Mouse (Mus musculus) limb, embryonic 15.5 days (tissue): ENCODE measurements at regions not wholly inside any gene's neighbourhood (a gene's known extent, or its start where the extent isn't known, plus 50 kb on each side); places are given as distances from the start of the nearest gene placed in this dataset.
A peak's percentile ranks its signal among the peaks of the same experiment; 100 is the strongest.

ENCODE experiments used
- ATAC-seq: fragments of 200-750 bp; cut with Nextera tagmentation; 2 replicates; pipeline ENCODE4 v1.8.0; 2017; ENCODE audit warnings: low read depth, moderate TSS enrichment; ENCODE audit not compliant: insufficient number of reproducible peaks, low FRiP score, low TSS enrichment
- H3K27ac ChIP-seq: fragments of 300-500 bp; sonication (generic); 2 replicates; pipeline ENCODE4 v1.5.1; 2015; ENCODE audit warnings: moderate library complexity, mild to moderate bottlenecking, inconsistent platforms
- H3K27me3 ChIP-seq: fragments of 300-500 bp; sonication (generic); 2 replicates; pipeline ENCODE4 v1.6.1; 2015; ENCODE audit warnings: inconsistent platforms
- H3K36me3 ChIP-seq: fragments of 300-500 bp; sonication (generic); 2 replicates; pipeline ENCODE4 v1.6.1; 2015; ENCODE audit warnings: inconsistent platforms
- H3K4me1 ChIP-seq: fragments of 300-500 bp; sonication (generic); 2 replicates; pipeline ENCODE4 v1.6.1; 2015; ENCODE audit warnings: inconsistent platforms
- H3K4me2 ChIP-seq: fragments of 300-500 bp; sonication (generic); 2 replicates; pipeline ENCODE4 v1.6.1; 2015; ENCODE audit warnings: mild to moderate bottlenecking, inconsistent platforms
- H3K4me3 ChIP-seq: fragments of 300-500 bp; sonication (generic); 2 replicates; pipeline ENCODE4 v1.5.1; 2015; ENCODE audit warnings: mild to moderate bottlenecking, inconsistent platforms
- H3K9ac ChIP-seq: fragments of 300-500 bp; sonication (generic); 2 replicates; pipeline ENCODE4 v1.6.1; 2015; ENCODE audit warnings: inconsistent platforms
- H3K9me3 ChIP-seq: fragments of 300-500 bp; sonication (generic); 2 replicates; pipeline ENCODE4 v1.6.1; 2016; ENCODE audit warnings: inconsistent platforms
- WGBS: fragments of 180-500 bp; shearing (Covaris S2); methylation state at CpG from one replicate; pipeline ENCODE4 v1.1.7; 2015; 5-methylcytosine and 5-hydroxymethylcytosine counted together

GRCm38 (mm10) chr8:26288163-26288562 lies 168.8 kb downstream of the Gm45692 start:
- WGBS = 50% methylated on average over 4 of the region's 4 CpGs
- H3K9ac ChIP-seq = no peak overlapping the region

GRCm38 (mm10) chr8:26298066-26298804 lies 178.9 kb downstream of the Gm45692 start:
- Histone ChIP-seq H3K36me3 (no peaks in the 10 kb centered on the region), H3K4me1 (0 out of 2 replicates have a peak, but pooled peaks cover 4% of the 10 kb centered on the region), H3K4me2 (no peak overlapping the region), H3K9me3 (no peaks in the 10 kb centered on the region), H3K4me3 (no peak overlapping the region), H3K27ac (no peak overlapping the region), H3K9ac (no peak overlapping the region), H3K27me3 (0 out of 2 replicates have a peak, but pooled peaks cover 5% of the 10 kb centered on the region)
- no peak for ATAC-seq
- 73% methylated on average over 10 of the region's 10 CpGs for WGBS

More at GRCm38 (mm10) chr8:26288163-26288562, 168.8 kb downstream of the Gm45692 start:
- Histone ChIP-seq H3K27me3 (no peaks in the 10 kb centered on the region), H3K27ac (peak overlapping the region; percentile 50; the same call in 1 of the 2 replicates), H3K4me1 (peaks cover 19% of the 10 kb centered on the region), H3K36me3 (no peaks in the 10 kb centered on the region), H3K4me3 (no peak overlapping the region), H3K9me3 (no peaks in the 10 kb centered on the region), H3K4me2 (0 out of 2 replicates have a peak overlapping the region, but pooled peaks have one; percentile 2)
- ATAC-seq = peak; percentile 30; the same call in 1 of the 2 replicates

GRCm38 (mm10) chr8:26300246-26300645 lies 180.9 kb downstream of the Gm45692 start:
- Histone ChIP-seq H3K36me3 (no peaks in the 10 kb centered on the region), H3K27ac (no peak overlapping the region), H3K4me1 (0 out of 2 replicates have a peak, but pooled peaks cover 4% of the 10 kb centered on the region), H3K9ac (no peak overlapping the region), H3K27me3 (0 out of 2 replicates have a peak, but pooled peaks cover 1% of the 10 kb centered on the region), H3K4me2 (no peak overlapping the region), H3K9me3 (no peaks in the 10 kb centered on the region), H3K4me3 (no peak overlapping the region)
- WGBS = 34% methylated on average over 6 of the region's 6 CpGs
- no peak for ATAC-seq

GRCm38 (mm10) chr8:26301961-26302360 lies 182.6 kb downstream of the Gm45692 start:
- H3K27me3 ChIP-seq = no peaks in the 10 kb centered on the region
- H3K36me3 ChIP-seq = no peaks in the 10 kb centered on the region
- H3K4me1 ChIP-seq = 0 out of 2 replicates have a peak, but pooled peaks cover 4% of the 10 kb centered on the region
- no peaks in the 10 kb centered on the region for H3K9me3 ChIP-seq
- no peak overlapping the region for H3K4me2 ChIP-seq
- 60% methylated on average over 4 of the region's 4 CpGs for WGBS
- no peak overlapping the region for H3K4me3 ChIP-seq
- no peak overlapping the region for H3K27ac ChIP-seq
- no peak for ATAC-seq
- H3K9ac ChIP-seq = no peak overlapping the region

GRCm38 (mm10) chr8:26304566-26304965 lies 185.2 kb downstream of the Gm45692 start:
- peaks cover 15% of the 10 kb centered on the region; the same call in 1 of the 2 replicates for H3K4me1 ChIP-seq
- H3K27ac ChIP-seq = no peak overlapping the region
- H3K4me3 ChIP-seq = no peak overlapping the region
- WGBS = 76% methylated on average over 6 of the region's 6 CpGs
- no peaks in the 10 kb centered on the region for H3K36me3 ChIP-seq
- H3K9me3 ChIP-seq = no peaks in the 10 kb centered on the region
- no peak overlapping the region for H3K4me2 ChIP-seq
- H3K9ac ChIP-seq = no peak overlapping the region
- ATAC-seq = no peak
- 0 out of 2 replicates have a peak, but pooled peaks cover 4% of the 10 kb centered on the region for H3K27me3 ChIP-seq

GRCm38 (mm10) chr8:26305061-26305879 lies 185.9 kb downstream of the Gm45692 start:
- ATAC-seq = no peak
- WGBS = 56% methylated on average over 18 of the region's 18 CpGs
- Histone ChIP-seq H3K36me3 (no peaks in the 10 kb centered on the region), H3K9ac (no peak overlapping the region), H3K9me3 (no peaks in the 10 kb centered on the region), H3K4me2 (no peak overlapping the region), H3K4me3 (no peak overlapping the region), H3K4me1 (peaks cover 14% of the 10 kb centered on the region; the same call in 1 of the 2 replicates), H3K27ac (no peak overlapping the region), H3K27me3 (0 out of 2 replicates have a peak, but pooled peaks cover 4% of the 10 kb centered on the region)

GRCm38 (mm10) chr8:26308121-26308641 lies 188.8 kb downstream of the Gm45692 start:
- H3K27ac ChIP-seq = no peak overlapping the region
- no peak overlapping the region for H3K4me2 ChIP-seq
- H3K9ac ChIP-seq = no peak overlapping the region
- no peak for ATAC-seq
- 0 out of 2 replicates have a peak, but pooled peaks cover 4% of the 10 kb centered on the region for H3K27me3 ChIP-seq
- H3K4me3 ChIP-seq = no peak overlapping the region
- 30% methylated on average over 15 of the region's 15 CpGs for WGBS
- H3K36me3 ChIP-seq = no peaks in the 10 kb centered on the region
- H3K4me1 ChIP-seq = peaks cover 11% of the 10 kb centered on the region; the same call in 1 of the 2 replicates
- H3K9me3 ChIP-seq = no peaks in the 10 kb centered on the region

- H3K27ac ChIP-seq = no peak overlapping the region
- 70% methylated on average over 6 of the region's 6 CpGs for WGBS
- no peaks in the 10 kb centered on the region for H3K9me3 ChIP-seq
- no peak for ATAC-seq
- no peak overlapping the region for H3K9ac ChIP-seq
- no peak overlapping the region for H3K4me3 ChIP-seq
- no peak overlapping the region for H3K4me2 ChIP-seq
- H3K27me3 ChIP-seq = 0 out of 2 replicates have a peak, but pooled peaks cover 4% of the 10 kb centered on the region
- H3K36me3 ChIP-seq = no peaks in the 10 kb centered on the region
- peaks cover 11% of the 10 kb centered on the region; the same call in 1 of the 2 replicates for H3K4me1 ChIP-seq
These were observed 190.4 kb downstream of the Gm45692 start for GRCm38 (mm10) chr8:26309764-26310163.

GRCm38 (mm10) chr8:26323606-26324350 lies 204.4 kb downstream of the Gm45692 start:
- peak overlapping the region; percentile 34; the same call in 1 of the 2 replicates for H3K27ac ChIP-seq
- no peak overlapping the region for H3K9ac ChIP-seq
- H3K36me3 ChIP-seq = no peaks in the 10 kb centered on the region
- no peak overlapping the region for H3K4me3 ChIP-seq
- peaks cover 7% of the 10 kb centered on the region; the same call in 1 of the 2 replicates for H3K4me1 ChIP-seq
- WGBS = 75% methylated on average over 12 of the region's 12 CpGs
- H3K4me2 ChIP-seq = no peak overlapping the region
- no peaks in the 10 kb centered on the region for H3K9me3 ChIP-seq
- ATAC-seq = peak; percentile 55; the same call in 1 of the 2 replicates
- H3K27me3 ChIP-seq = no peaks in the 10 kb centered on the region

GRCm38 (mm10) chr8:26324606-26325005 lies 205.3 kb downstream of the Gm45692 start:
- Histone ChIP-seq H3K9ac (no peak overlapping the region), H3K4me1 (peaks cover 7% of the 10 kb centered on the region; the same call in 1 of the 2 replicates), H3K4me2 (no peak overlapping the region), H3K9me3 (no peaks in the 10 kb centered on the region), H3K4me3 (no peak overlapping the region), H3K27ac (no peak overlapping the region), H3K27me3 (no peaks in the 10 kb centered on the region), H3K36me3 (no peaks in the 10 kb centered on the region)
- ATAC-seq = no peak
- WGBS = 68% methylated on average over 3 of the region's 3 CpGs

- H3K4me1 ChIP-seq = peaks cover 2% of the 10 kb centered on the region; the same call in 1 of the 2 replicates
- no peak overlapping the region for H3K4me2 ChIP-seq
- H3K4me3 ChIP-seq = no peak overlapping the region
- no peaks in the 10 kb centered on the region for H3K27me3 ChIP-seq
- H3K9me3 ChIP-seq = no peaks in the 10 kb centered on the region
- H3K36me3 ChIP-seq = no peaks in the 10 kb centered on the region
- ATAC-seq = no peak
- H3K27ac ChIP-seq = no peak overlapping the region
- no peak overlapping the region for H3K9ac ChIP-seq
- WGBS = 65% methylated on average over 10 of the region's 10 CpGs
These were observed 210.5 kb downstream of the Gm45692 start for GRCm38 (mm10) chr8:26329813-26330212.
